7 mouse cellular contexts compared by ENCODE assay signal in genomic region chr19:8991871-8992735, GRCm38 (mm10). TPM values are rescaled to one million over a fixed set of nuclear protein-coding genes. Genes with fewer than 3 reads are reported as not detected.
A peak's percentile ranks its signal among the peaks of the same experiment; 100 is the strongest.
DNase-seq lines count a peak whose midpoint lies in the region; ATAC-seq and TF ChIP-seq lines count a peak whose summit lies in the region.

No protein-coding gene starts in this region.

- H3ac ChIP-seq in C2C12 (ENCODE audit: control insufficient read depth, insufficient read length, low read depth): peak overlapping the region; percentile 60

- H3K79me3 ChIP-seq in C2C12 (ENCODE audit: low read depth): peaks cover 77% of the 10 kb centered on the region

- H3K4me1 ChIP-seq in heart, embryonic 16.5 days (ENCODE audit: control insufficient read depth, insufficient read depth, low read length): peaks cover 77% of the 10 kb centered on the region
- H3K4me1 ChIP-seq in stomach, embryonic 14.5 days (ENCODE audit: control insufficient read depth, insufficient read depth, low read length): peaks cover 58% of the 10 kb centered on the region

- no peaks in the 10 kb centered on the region for H3K9me3 ChIP-seq in heart, embryonic 16.5 days (replicated peaks; ENCODE audit: control insufficient read depth, low read length)
- no peaks in the 10 kb centered on the region for H3K9me3 ChIP-seq in stomach, embryonic 14.5 days (ENCODE audit: control insufficient read depth, low read depth, low read length)

- peaks cover 100% of the 10 kb centered on the region for H3K79me2 ChIP-seq in C2C12 (ENCODE audit: control insufficient read depth, insufficient read depth)

- DNase-seq in adrenal gland, adult 8-10 months: peak; percentile 49
- DNase-seq in kidney, postnatal 4 days: peak; percentile 56 to 62
- DNase-seq in frontal cortex, postnatal 25 days (ENCODE audit: low spot score in 2 of 2): no peak
- DNase-seq in B cell, adult 2 months: no peak

- peak overlapping the region; percentile 82 for H3K4me2 ChIP-seq in heart, embryonic 16.5 days (ENCODE audit: low read depth, low read length)
- peak overlapping the region; percentile 68 for H3K4me2 ChIP-seq in stomach, embryonic 14.5 days (replicated peaks; ENCODE audit: low read depth, low read length)

- H3K27ac ChIP-seq in heart, embryonic 16.5 days (ENCODE audit: low read length): peak overlapping the region; percentile 99
- H3K27ac ChIP-seq in stomach, embryonic 14.5 days (ENCODE audit: low read length): peak overlapping the region; percentile 97

- WGBS in heart, embryonic 16.5 days: 53% methylated on average over 13 of the region's 13 CpGs
- 65% methylated on average over 13 of the region's 13 CpGs for WGBS in stomach, embryonic 14.5 days

- no peak for ATAC-seq in heart, embryonic 16.5 days (replicated peaks; ENCODE audit: extremely low read depth, insufficient read depth, low FRiP score)
- ATAC-seq in stomach, embryonic 14.5 days (ENCODE audit: insufficient number of reproducible peaks, insufficient read depth, low FRiP score, low read depth): no peak

- peaks cover 48% of the 10 kb centered on the region for H3K36me3 ChIP-seq in C2C12 (ENCODE audit: control insufficient read depth, insufficient read depth)
- no peaks in the 10 kb centered on the region for H3K36me3 ChIP-seq in heart, embryonic 16.5 days (ENCODE audit: control insufficient read depth, insufficient read depth)
- H3K36me3 ChIP-seq in stomach, embryonic 14.5 days (ENCODE audit: control insufficient read depth, insufficient read depth, low read length): no peaks in the 10 kb centered on the region

- peak overlapping the region; percentile 97 for H3K9ac ChIP-seq in heart, embryonic 16.5 days (ENCODE audit: low read length)
- no peak overlapping the region for H3K9ac ChIP-seq in stomach, embryonic 14.5 days (replicated peaks; ENCODE audit: low read depth, low read length)

- H3K4me3 ChIP-seq in C2C12 (ENCODE audit: insufficient read depth, poor library complexity, severe bottlenecking): peak overlapping the region; percentile 99
- H3K4me3 ChIP-seq in heart, embryonic 16.5 days (ENCODE audit: low read length): peak overlapping the region; percentile 89
- H3K4me3 ChIP-seq in stomach, embryonic 14.5 days (ENCODE audit: low read depth, low read length): peak overlapping the region; percentile 85

- H3K27me3 ChIP-seq in C2C12 (ENCODE audit: control insufficient read depth, insufficient read depth, insufficient read length): no peaks in the 10 kb centered on the region
- no peaks in the 10 kb centered on the region for H3K27me3 ChIP-seq in heart, embryonic 16.5 days (ENCODE audit: control insufficient read depth, insufficient read depth, low read length)
- H3K27me3 ChIP-seq in stomach, embryonic 14.5 days (ENCODE audit: control insufficient read depth, insufficient read depth, low read length): no peaks in the 10 kb centered on the region

- no peak for TF ChIP-seq CTCF in C2C12 (IDR thresholded peaks at IDR 0.05; ENCODE audit: control insufficient read depth, insufficient read depth, insufficient read length)

TF ChIP-seq in C2C12, 6 proteins besides CTCF, POLR2A, EP300 and RAD21:
- no peak for TF ChIP-seq USF1 (IDR thresholded peaks at IDR 0.05; ENCODE audit: low read depth)

RNA-seq across cellular contexts. Expression of gene Ahnak, which starts 3.0 kb away (rescaled TPM):
- polyA plus RNA-seq in C2C12 (2012; fragmentation: generic; extraction: Trizol): 86.8 TPM
- total RNA-seq in adrenal gland, adult 8-10 months (2022): 100 to 1,000 TPM; 122 to 227 (median 158) TPM
- polyA plus RNA-seq in heart, embryonic 16.5 days (2015; fragmentation: Nextera tagmentation; extraction: Ambion mirVana): 28.7 and 36.5 TPM in 2 replicates
- polyA plus RNA-seq in stomach, embryonic 14.5 days (2014; fragmentation: Nextera tagmentation; extraction: Ambion mirVana): 33.4 and 40.6 TPM in 2 replicates

RNA-seq across cellular contexts. Expression of gene Eef1g, which starts 25.3 kb away (rescaled TPM):
- polyA plus RNA-seq in C2C12 (2012; fragmentation: generic; extraction: Trizol): 1,028 TPM
- 100 to 1,000 TPM; 306 to 355 (median 328) TPM for total RNA-seq in adrenal gland, adult 8-10 months (2022)
- 239 and 240 TPM in 2 replicates for polyA plus RNA-seq in heart, embryonic 16.5 days (2015; fragmentation: Nextera tagmentation; extraction: Ambion mirVana)
- polyA plus RNA-seq in stomach, embryonic 14.5 days (2014; fragmentation: Nextera tagmentation; extraction: Ambion mirVana): 469 and 470 TPM in 2 replicates

RNA-seq across cellular contexts. Expression of gene Tut1, which starts 38.5 kb away (rescaled TPM):
- polyA plus RNA-seq in C2C12 (2012; fragmentation: generic; extraction: Trizol): 24.2 TPM
- total RNA-seq in adrenal gland, adult 8-10 months (2022): 10 to 100 TPM; 22.9 to 31.9 (median 26.8) TPM
- polyA plus RNA-seq in heart, embryonic 16.5 days (2015; fragmentation: Nextera tagmentation; extraction: Ambion mirVana): 17.5 and 18.4 TPM in 2 replicates
- 27.2 and 27.6 TPM in 2 replicates for polyA plus RNA-seq in stomach, embryonic 14.5 days (2014; fragmentation: Nextera tagmentation; extraction: Ambion mirVana)

RNA-seq across cellular contexts. Expression of gene Mta2, which starts 50.4 kb away (rescaled TPM):
- 109 TPM for polyA plus RNA-seq in C2C12 (2012; fragmentation: generic; extraction: Trizol)
- total RNA-seq in adrenal gland, adult 8-10 months (2022): 100 to 1,000 TPM in 2 of 4 experiments, 10 to 100 TPM in 2; 83.4 to 133 (median 102) TPM
- 92.1 and 96.0 TPM in 2 replicates for polyA plus RNA-seq in heart, embryonic 16.5 days (2015; fragmentation: Nextera tagmentation; extraction: Ambion mirVana)
- polyA plus RNA-seq in stomach, embryonic 14.5 days (2014; fragmentation: Nextera tagmentation; extraction: Ambion mirVana): 41.5 and 45.3 TPM in 2 replicates

Comparison
In these comparisons a context has a peak if more than half of its experiments do, and no peak if none do; other contexts are left out.
1. DNase-seq: peak in adrenal gland, adult 8-10 months (single experiment) and kidney, postnatal 4 days (2 of 2); none in frontal cortex, postnatal 25 days (0 of 2) and B cell, adult 2 months (0 of 2).
2. Peak in every context shown above with its lines, with median percentiles within 50 percentile points of each other: H3K4me3 ChIP-seq.